Mouse (Mus musculus) urinary bladder, adult 2 months (tissue): ENCODE measurements around the gene Cpb2. TPM values are rescaled to one million over a fixed set of nuclear protein-coding genes. Genes with fewer than 3 reads are reported as not detected.

Experiments
- DNase-seq: peaks from one replicate; pipeline ENCODE4 v3.0.0; 2022; ENCODE audit warnings: low spot score
- polyA plus RNA-seq: library from polyadenylated mRNA; depleted of rRNA; stranded (reverse); fragments of >200 nt; gene quantifications from 2 replicates; pipeline ENCODE4 v1.2.3, GENCODE M21; 2012

The Cpb2 gene
- polyA plus RNA-seq, 1 experiment, result 0.15 TPM

GRCm38 (mm10) chr14:75246024-75247000, 4.2 kb downstream of the Cpb2 start:
- no peak for DNase-seq

- DNase-seq, result no peak
Measured at GRCm38 (mm10) chr14:75250432-75250831, 8.3 kb downstream of the Cpb2 start.

GRCm38 (mm10) chr14:75256521-75256920, 14.4 kb downstream of the Cpb2 start:
- DNase-seq, result no peak

- no peak for DNase-seq
Measured at GRCm38 (mm10) chr14:75269531-75269930, 27.4 kb downstream of the Cpb2 start.

GRCm38 (mm10) chr14:75279716-75280115, 37.6 kb downstream of the Cpb2 start:
- no peak for DNase-seq

GRCm38 (mm10) chr14:75280406-75280805, 38.3 kb downstream of the Cpb2 start:
- DNase-seq, result no peak

- DNase-seq, result peak; percentile 20
Measured at GRCm38 (mm10) chr14:75283609-75284192, 41.6 kb downstream of the Cpb2 start.

- peak; percentile 94 for DNase-seq
Measured at GRCm38 (mm10) chr14:75284193-75284915, 42.3 kb downstream of the Cpb2 start, which contains the start of gene Zc3h13. Zc3h13 (plus strand) TSS chr14:75284373.

- DNase-seq, result no peak
Measured at GRCm38 (mm10) chr14:75301081-75301480, 59.0 kb downstream of the Cpb2 start.

GRCm38 (mm10) chr14:75303807-75304206, 61.7 kb downstream of the Cpb2 start:
- DNase-seq, result no peak

- no peak for DNase-seq
Measured at GRCm38 (mm10) chr14:75307855-75308254, 65.8 kb downstream of the Cpb2 start.

GRCm38 (mm10) chr14:75309336-75309992, 67.4 kb downstream of the Cpb2 start:
- no peak for DNase-seq

- DNase-seq, result no peak
Measured at GRCm38 (mm10) chr14:75314484-75314883, 72.4 kb downstream of the Cpb2 start.

- DNase-seq, result no peak
Measured at GRCm38 (mm10) chr14:75318736-75319135, 76.6 kb downstream of the Cpb2 start.

- DNase-seq, result no peak
Measured at GRCm38 (mm10) chr14:75320269-75320668, 78.2 kb downstream of the Cpb2 start.

- DNase-seq, result no peak
Measured at GRCm38 (mm10) chr14:75323354-75323753, 81.3 kb downstream of the Cpb2 start.

GRCm38 (mm10) chr14:75328062-75328461, 86.0 kb downstream of the Cpb2 start:
- DNase-seq, result no peak

- DNase-seq, result no peak
Measured at GRCm38 (mm10) chr14:75330621-75331020, 88.5 kb downstream of the Cpb2 start.
